Mouse (Mus musculus) CD4-positive, CD25-positive, alpha-beta regulatory T cell, adult 4 months (primary cell): ENCODE measurements around the gene Lztfl1. TPM values are rescaled to one million over a fixed set of nuclear protein-coding genes. Genes with fewer than 3 reads are reported as not detected.
"Not testable (repeated sequence)": the region's sequence is repeated elsewhere in the genome, so short reads cannot be mapped to it uniquely, and the experiment has no call there.

ENCODE experiments used
- ATAC-seq: one replicate; pipeline ENCODE4 v1.8.0; 2017
- polyA plus RNA-seq, 2 experiments: library from polyadenylated mRNA; unstranded; fragments of 100-300 nt; shearing (Covaris generic); gene quantifications; one replicate each; pipeline ENCODE4 v1.2.1; 2017

The Lztfl1 gene
- polyA plus RNA-seq, 2 experiments from 2014 or later: 42.1 to 48.2 TPM

GRCm38 (mm10) chr9:123679198-123679597 lies 38.3 kb downstream of the Lztfl1 start:
- no peak for ATAC-seq

GRCm38 (mm10) chr9:123678327-123679105 lies 39.0 kb downstream of the Lztfl1 start, which contains the start of the genes Ccr9 and Slc6a20a:
TSS of gene Ccr9 (plus strand) at chr9:123678439.
TSS of gene Slc6a20a (minus strand) at chr9:123678885.
- ATAC-seq: no peak

GRCm38 (mm10) chr9:123665645-123666044 lies 51.9 kb downstream of the Lztfl1 start:
- no peak for ATAC-seq

- ATAC-seq: not testable (repeated sequence)
Observed at GRCm38 (mm10) chr9:123659986-123660676, 57.4 kb downstream of the Lztfl1 start.

- no peak for ATAC-seq
Observed at GRCm38 (mm10) chr9:123658981-123659380, 58.5 kb downstream of the Lztfl1 start.

- ATAC-seq: no peak
Observed at GRCm38 (mm10) chr9:123657457-123657856, 60.0 kb downstream of the Lztfl1 start.

- no peak for ATAC-seq
Observed at GRCm38 (mm10) chr9:123651369-123651768, 66.1 kb downstream of the Lztfl1 start.

GRCm38 (mm10) chr9:123649785-123650511 lies 67.5 kb downstream of the Lztfl1 start:
- ATAC-seq: no peak

Other genes with a start within 250 kb of the Lztfl1 start
- gene Limd1, start 239.0 kb downstream of the Lztfl1 start, polyA plus RNA-seq: 10 to 100 TPM; 37.6 to 41.0 TPM
- gene Sacm1l, start 187.9 kb downstream of the Lztfl1 start, polyA plus RNA-seq: 10 to 100 TPM; 46.0 to 55.2 TPM
- 1 to 10 TPM in 1 of 2 experiments, under 1 TPM in 1; 0.34 to 1.8 TPM for gene Slc6a20b, start 85.1 kb downstream of the Lztfl1 start, polyA plus RNA-seq
- gene Ccr9, start 39.3 kb downstream of the Lztfl1 start, polyA plus RNA-seq: 10 to 100 TPM; 28.0 to 36.1 TPM
- gene Slc6a20a, start 38.8 kb downstream of the Lztfl1 start, polyA plus RNA-seq: not detected
- 10 to 100 TPM; 25.3 to 37.5 TPM for gene Cxcr6, start 88.8 kb upstream of the Lztfl1 start, polyA plus RNA-seq
- gene Fyco1, start 134.2 kb upstream of the Lztfl1 start, polyA plus RNA-seq: 10 to 100 TPM; 34.5 to 69.7 TPM
- gene Xcr1, start 144.3 kb upstream of the Lztfl1 start, polyA plus RNA-seq: under 1 TPM; 0.12 to 0.61 TPM